Mouse (Mus musculus) E14TG2a.4 (cell line): ENCODE results near the gene 1700001J03Rik.
A peak's percentile ranks its signal among the peaks of the same experiment; 100 is the strongest.
"Not testable (repeated sequence)": the region's sequence is repeated elsewhere in the genome, so short reads cannot be mapped to it uniquely, and the experiment has no call there.

Experiments used
- H3K27me3 ChIP-seq: 2 replicates; pipeline ENCODE4 v1.6.1; 2014; ENCODE audit warnings: low read length, control low read depth; ENCODE audit not compliant: insufficient read depth
- H3K36me3 ChIP-seq: 2 replicates; pipeline ENCODE4 v1.6.1; 2014; ENCODE audit warnings: low read length, control low read depth; ENCODE audit not compliant: insufficient read depth
- H3K4me1 ChIP-seq: replicated peaks from 2 replicates; pipeline ENCODE4 v1.6.1; 2014; ENCODE audit warnings: low read depth, low read length, control low read depth
- H3K4me3 ChIP-seq: replicated peaks from 2 replicates; pipeline ENCODE4 v1.5.1; 2014; ENCODE audit warnings: mild to moderate bottlenecking, low read length
- H3K9me3 ChIP-seq: 2 replicates; pipeline ENCODE4 v1.6.1; 2014; ENCODE audit warnings: low read length, control low read depth
- CTCF ChIP-seq: conservative IDR thresholded peaks from 2 replicates; pipeline ENCODE4 v1.5.1; 2014; ENCODE audit warnings: low read length
- NANOG ChIP-seq: IDR thresholded peaks from 2 replicates; pipeline ENCODE4 v1.6.1; 2014; ENCODE audit warnings: borderline replicate concordance, low read length, mixed read lengths
- POU5F1 ChIP-seq: IDR thresholded peaks from 2 replicates; pipeline ENCODE4 v1.6.1; 2014; ENCODE audit warnings: low read length, borderline replicate concordance

The 1700001J03Rik gene

GRCm38 (mm10) chr5:146199073-146199472, 14.0 kb upstream of the 1700001J03Rik start:
- Histone ChIP-seq H3K4me3 (no peak overlapping the region), H3K36me3 (peaks cover 8% of the 10 kb centered on the region)
- TF ChIP-seq POU5F1 (no peak), NANOG (no peak), CTCF (no peak)

GRCm38 (mm10) chr5:146193360-146193759, 8.3 kb upstream of the 1700001J03Rik start:
- Histone ChIP-seq H3K9me3 (no peaks in the 10 kb centered on the region), H3K27me3 (no peaks in the 10 kb centered on the region), H3K4me3 (no peak overlapping the region), H3K4me1 (no peaks in the 10 kb centered on the region), H3K36me3 (no peaks in the 10 kb centered on the region)
- TF ChIP-seq NANOG = no peak
- TF ChIP-seq POU5F1 = no peak
- no peak for TF ChIP-seq CTCF

More at GRCm38 (mm10) chr5:146199073-146199472, 14.0 kb upstream of the 1700001J03Rik start:
- H3K9me3 ChIP-seq = no peaks in the 10 kb centered on the region
- no peaks in the 10 kb centered on the region for H3K4me1 ChIP-seq
- no peaks in the 10 kb centered on the region for H3K27me3 ChIP-seq

- Histone ChIP-seq H3K27me3 (no peaks in the 10 kb centered on the region), H3K4me3 (no peak overlapping the region), H3K4me1 (no peaks in the 10 kb centered on the region), H3K9me3 (no peaks in the 10 kb centered on the region), H3K36me3 (no peaks in the 10 kb centered on the region)
- TF ChIP-seq NANOG = no peak
Measured at GRCm38 (mm10) chr5:146190501-146191269, 5.6 kb upstream of the 1700001J03Rik start.

- no peak for TF ChIP-seq CTCF
- no peak for TF ChIP-seq POU5F1
- TF ChIP-seq NANOG = no peak
- Histone ChIP-seq H3K36me3 (no peaks in the 10 kb centered on the region), H3K9me3 (no peaks in the 10 kb centered on the region), H3K4me1 (no peaks in the 10 kb centered on the region), H3K4me3 (no peak overlapping the region), H3K27me3 (no peaks in the 10 kb centered on the region)
Measured at GRCm38 (mm10) chr5:146190093-146190492, 5.0 kb upstream of the 1700001J03Rik start.

- no peaks in the 10 kb centered on the region for H3K27me3 ChIP-seq
- TF ChIP-seq NANOG (no peak), POU5F1 (no peak), CTCF (no peak)
- no peak overlapping the region for H3K4me3 ChIP-seq
- peaks cover 3% of the 10 kb centered on the region; the same call in 1 of the 2 replicates for H3K9me3 ChIP-seq
- H3K36me3 ChIP-seq = no peaks in the 10 kb centered on the region
- no peaks in the 10 kb centered on the region for H3K4me1 ChIP-seq
Measured at GRCm38 (mm10) chr5:146188712-146189111, 3.6 kb upstream of the 1700001J03Rik start.

- no peaks in the 10 kb centered on the region for H3K4me1 ChIP-seq
- H3K36me3 ChIP-seq = no peaks in the 10 kb centered on the region
- peaks cover 8% of the 10 kb centered on the region; the same call in 1 of the 2 replicates for H3K9me3 ChIP-seq
- H3K27me3 ChIP-seq = no peaks in the 10 kb centered on the region
- no peak for TF ChIP-seq NANOG
- no peak overlapping the region for H3K4me3 ChIP-seq
Measured at GRCm38 (mm10) chr5:146188144-146188543, 3.0 kb upstream of the 1700001J03Rik start.

- TF ChIP-seq CTCF = peak; percentile 40
- not testable (repeated sequence) for H3K27me3 ChIP-seq, H3K4me1 ChIP-seq, H3K36me3 ChIP-seq, H3K4me3 ChIP-seq, H3K9me3 ChIP-seq
Measured at GRCm38 (mm10) chr5:146187441-146187840, 2.3 kb upstream of the 1700001J03Rik start.

GRCm38 (mm10) chr5:146172744-146173143, 12.4 kb downstream of the 1700001J03Rik start:
- H3K36me3 ChIP-seq = not testable (repeated sequence)

GRCm38 (mm10) chr5:146170621-146171020, 14.5 kb downstream of the 1700001J03Rik start, which contains the start of gene Gm6309:
Gene Gm6309 (minus strand): TSS chr5:146170721.
- H3K9me3 ChIP-seq = peaks cover 42% of the 10 kb centered on the region
- H3K4me1 ChIP-seq, H3K4me3 ChIP-seq, H3K27me3 ChIP-seq, H3K36me3 ChIP-seq: not testable (repeated sequence)

More at GRCm38 (mm10) chr5:146172744-146173143, 12.4 kb downstream of the 1700001J03Rik start:
- not testable (repeated sequence) for H3K4me1 ChIP-seq, H3K4me3 ChIP-seq, H3K27me3 ChIP-seq
- H3K9me3 ChIP-seq = peaks cover 60% of the 10 kb centered on the region

GRCm38 (mm10) chr5:146160439-146160838, 24.7 kb downstream of the 1700001J03Rik start, which contains the start of gene Gm5565:
Gene Gm5565 (minus strand): TSS chr5:146160539.
- not testable (repeated sequence) for H3K4me3 ChIP-seq, H3K27me3 ChIP-seq, H3K36me3 ChIP-seq, H3K9me3 ChIP-seq, H3K4me1 ChIP-seq

- not testable (repeated sequence) for H3K4me3 ChIP-seq, H3K36me3 ChIP-seq, H3K27me3 ChIP-seq, H3K4me1 ChIP-seq, H3K9me3 ChIP-seq
Measured at GRCm38 (mm10) chr5:146158326-146158725, 26.8 kb downstream of the 1700001J03Rik start.
